Mouse (Mus musculus) effector memory CD4-positive, alpha-beta T cell, adult 7 months (primary cell): Measurements from ENCODE around the gene Faap20. TPM values are rescaled to one million over a fixed set of nuclear protein-coding genes. Genes with fewer than 3 reads are reported as not detected.

Source experiments
- polyA plus RNA-seq: library from polyadenylated mRNA; unstranded; fragments of 100-300 nt; shearing (Covaris generic); gene quantifications from one replicate; pipeline ENCODE4 v1.2.1, GENCODE M21; 2017

Gene Faap20
- polyA plus RNA-seq, result 47.9 TPM

GRCm38 (mm10) chr4:155249648-155250351, at the start of gene Faap20:
Faap20 (plus strand) TSS chr4:155249802.

GRCm38 (mm10) chr4:155222552-155222840, 27.1 kb upstream of the Faap20 start, which contains the start of gene Ski:
Ski (minus strand) TSS chr4:155222592.

Other genes starting within 250 kb of the Faap20 start
- gene Plch2, start 193.0 kb upstream of the Faap20 start, polyA plus RNA-seq, result 0.17 TPM
- gene Pex10, start 182.8 kb upstream of the Faap20 start, polyA plus RNA-seq, result 3.1 TPM
- 130 TPM for gene Rer1, start 163.4 kb upstream of the Faap20 start, polyA plus RNA-seq
- 2.1 TPM for gene Morn1, start 163.2 kb upstream of the Faap20 start, polyA plus RNA-seq
- 116 TPM for gene Ski, start 27.2 kb upstream of the Faap20 start, polyA plus RNA-seq
- 44.9 TPM for gene Prkcz, start 111.6 kb downstream of the Faap20 start, polyA plus RNA-seq
- gene Gabrd, start 148.3 kb downstream of the Faap20 start, polyA plus RNA-seq, result 1.1 TPM
- gene Cfap74, start 159.4 kb downstream of the Faap20 start, polyA plus RNA-seq, result 5.7 TPM
- gene Tmem52, start 219.3 kb downstream of the Faap20 start, polyA plus RNA-seq, result not detected
- gene Gnb1, start 241.6 kb downstream of the Faap20 start, polyA plus RNA-seq, result 437 TPM